Mouse (Mus musculus) kidney, postnatal 4 days (tissue): ENCODE data around the gene Sh3rf3.

Experiments used
- DNase-seq, 2 experiments: peaks; one replicate each; pipeline ENCODE4 v3.0.0; 2021; ENCODE audit warnings: mixed read lengths in 2 of 2

Gene Sh3rf3

GRCm38 (mm10) chr10:58813081-58813800, at the start of gene Sh3rf3:
Sh3rf3 (plus strand) TSS chr10:58813359.
- peak; percentile 50 to 67 for DNase-seq

GRCm38 (mm10) chr10:58788486-58789274, 24.5 kb upstream of the Sh3rf3 start:
- DNase-seq = no peak

GRCm38 (mm10) chr10:58797555-58797954, 15.6 kb upstream of the Sh3rf3 start:
- DNase-seq = no peak

GRCm38 (mm10) chr10:58798156-58798555, 15.0 kb upstream of the Sh3rf3 start:
- DNase-seq = no peak

GRCm38 (mm10) chr10:58800996-58801433, 12.1 kb upstream of the Sh3rf3 start:
- DNase-seq = no peak

- no peak for DNase-seq
Measured at GRCm38 (mm10) chr10:58802391-58802790, 10.8 kb upstream of the Sh3rf3 start.

GRCm38 (mm10) chr10:58807956-58808355, 5.2 kb upstream of the Sh3rf3 start:
- no peak for DNase-seq

- DNase-seq = no peak
Measured at GRCm38 (mm10) chr10:58810181-58810580, 3.0 kb upstream of the Sh3rf3 start.

- DNase-seq = peak; percentile 92 to 94
Measured at GRCm38 (mm10) chr10:58812210-58813080, 714 bp upstream of the Sh3rf3 start.

GRCm38 (mm10) chr10:58813801-58814191, 637 bp downstream of the Sh3rf3 start:
- DNase-seq = peak in 1 of 2 experiments; percentile 18

GRCm38 (mm10) chr10:58814486-58814885, 1.3 kb downstream of the Sh3rf3 start:
- DNase-seq = peak in 1 of 2 experiments; percentile 3

- DNase-seq = no peak
Measured at GRCm38 (mm10) chr10:58824016-58824568, 10.9 kb downstream of the Sh3rf3 start.

GRCm38 (mm10) chr10:58829251-58830111, 16.3 kb downstream of the Sh3rf3 start:
- no peak for DNase-seq

GRCm38 (mm10) chr10:58833146-58833545, 20.0 kb downstream of the Sh3rf3 start:
- DNase-seq = no peak

- no peak for DNase-seq
Measured at GRCm38 (mm10) chr10:58833741-58834178, 20.6 kb downstream of the Sh3rf3 start.

GRCm38 (mm10) chr10:58836391-58836790, 23.2 kb downstream of the Sh3rf3 start:
- DNase-seq = no peak

- DNase-seq = no peak
Measured at GRCm38 (mm10) chr10:58837504-58837903, 24.3 kb downstream of the Sh3rf3 start.

- DNase-seq = no peak
Measured at GRCm38 (mm10) chr10:58841945-58842344, 28.8 kb downstream of the Sh3rf3 start.

GRCm38 (mm10) chr10:58843100-58843499, 29.9 kb downstream of the Sh3rf3 start:
- no peak for DNase-seq

GRCm38 (mm10) chr10:58848127-58848526, 35.0 kb downstream of the Sh3rf3 start:
- peak in 1 of 2 experiments; percentile 11 for DNase-seq

GRCm38 (mm10) chr10:58848536-58848935, 35.4 kb downstream of the Sh3rf3 start:
- DNase-seq = no peak
